Mouse (Mus musculus): Measurements from ENCODE around the gene Vti1a.
A peak's percentile ranks its signal among the peaks of the same experiment; 100 is the strongest.

Vti1a gene

DNA sequence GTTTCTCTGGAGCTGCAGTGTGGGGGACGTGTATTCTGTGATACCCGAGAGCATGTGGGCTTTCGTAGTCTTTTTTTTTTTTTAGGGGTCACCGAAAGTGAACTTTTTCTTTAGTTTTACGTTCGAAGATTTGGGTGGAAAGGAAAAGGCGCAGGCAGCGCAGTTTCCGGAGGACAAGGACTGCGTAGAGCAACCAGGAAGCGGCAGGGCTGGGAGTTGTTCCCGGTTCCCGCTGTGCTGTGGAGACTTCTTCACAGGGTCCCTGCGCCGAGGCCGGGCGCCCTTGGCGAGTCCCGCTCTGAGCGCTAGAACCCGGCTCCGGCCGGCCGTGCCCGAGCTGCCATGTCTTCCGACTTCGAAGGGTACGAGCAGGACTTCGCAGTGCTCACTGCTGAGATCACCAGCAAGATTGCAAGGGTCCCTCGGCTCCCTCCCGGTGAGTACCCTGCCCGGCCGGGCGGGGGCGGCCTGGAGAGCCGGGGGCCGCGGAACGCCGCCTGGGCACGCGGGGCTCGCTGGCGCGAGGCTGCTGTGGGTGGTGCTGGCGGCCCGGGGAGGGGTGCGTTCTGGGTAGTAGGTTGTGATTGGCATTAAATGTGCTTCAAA, at the start of gene Vti1a:
TSS of gene Vti1a (plus strand) at position 187 of the 606 bp plus-strand sequence.
- DNase-seq (ENCODE audit: extremely low read depth, low read depth): peak; percentile 94

DNA sequence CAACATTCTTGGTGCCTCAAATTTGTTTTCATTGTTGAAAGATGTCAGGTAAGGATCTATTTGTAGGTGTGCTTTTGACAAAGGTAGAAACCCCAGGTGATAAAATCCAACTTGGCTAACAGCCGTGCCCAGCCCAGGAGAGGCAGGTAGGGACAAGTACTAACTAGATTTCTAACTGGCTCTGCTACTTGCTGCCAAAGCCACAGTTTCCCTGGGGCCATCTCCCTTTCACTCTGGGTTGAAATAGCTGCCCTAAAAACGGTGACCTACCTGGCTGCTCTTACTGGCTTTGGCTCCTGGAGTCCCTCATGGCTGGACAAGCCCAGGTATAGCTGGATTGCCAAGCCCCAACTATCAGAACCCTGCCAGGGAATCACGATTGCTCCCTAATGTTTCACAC, 49.3 kb upstream of the Vti1a start:
- no peak for DNase-seq (ENCODE audit: extremely low read depth, low read depth)

DNA sequence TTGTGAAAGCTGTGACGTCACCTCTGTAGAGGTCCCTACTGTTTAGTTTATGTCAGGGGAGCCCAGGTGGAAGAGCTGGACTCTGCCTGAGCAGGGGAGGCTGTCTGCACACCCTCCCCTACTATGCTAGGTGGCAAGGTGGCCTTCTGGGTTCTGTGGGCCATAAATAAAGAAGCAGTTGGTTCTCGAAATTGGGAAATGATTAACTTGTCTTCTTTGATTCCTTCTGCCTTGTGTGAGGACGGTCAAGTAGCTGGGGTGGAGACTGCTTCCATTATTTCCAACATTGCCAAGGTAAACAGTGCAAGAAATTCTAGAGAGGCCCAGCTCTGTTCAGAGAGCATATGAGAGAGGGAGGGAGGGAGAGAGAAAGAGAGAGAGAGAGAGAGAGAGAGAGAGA, 47.9 kb upstream of the Vti1a start:
- DNase-seq (ENCODE audit: extremely low read depth, low read depth): no peak

DNA sequence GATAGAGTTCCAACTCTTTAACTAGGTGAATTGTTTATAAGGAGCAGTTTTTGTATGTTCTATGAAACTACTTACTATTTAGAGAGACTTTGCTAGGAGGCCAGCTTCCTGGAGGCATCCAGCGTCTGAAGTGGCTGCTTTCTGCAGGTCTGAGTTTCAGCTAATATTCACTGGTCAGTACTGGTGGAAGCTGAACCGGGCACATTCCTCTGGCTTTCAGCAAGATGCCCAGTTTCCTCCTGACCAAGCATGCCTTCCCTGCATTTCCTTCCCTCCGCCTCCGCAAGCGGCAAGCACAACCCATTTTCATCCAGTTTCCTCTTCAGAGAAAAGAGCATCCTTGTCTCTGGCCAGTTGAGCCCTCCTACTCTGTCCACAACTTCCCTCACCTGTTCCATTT, 47.0 kb upstream of the Vti1a start:
- no peak for DNase-seq (ENCODE audit: extremely low read depth, low read depth)

DNA sequence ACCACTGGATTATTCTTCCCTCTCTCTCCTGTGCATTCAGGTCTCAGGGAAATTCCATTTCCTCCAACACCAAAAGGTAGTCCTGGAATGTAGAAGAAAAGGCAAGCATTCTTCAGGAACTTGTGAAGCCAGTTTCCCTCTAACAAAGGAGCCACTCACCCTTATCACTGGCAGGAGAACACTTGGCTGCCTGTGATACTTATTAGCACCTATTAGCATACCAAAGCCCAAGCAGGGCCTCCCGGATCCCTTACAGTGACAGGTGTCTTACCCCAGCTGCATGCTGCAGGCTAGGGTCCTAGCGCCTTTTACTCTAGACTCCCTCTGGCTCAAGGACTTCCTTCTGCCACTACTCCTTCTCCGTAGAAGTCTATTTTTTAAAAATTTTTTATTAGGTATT, 44.6 kb upstream of the Vti1a start:
- DNase-seq (ENCODE audit: extremely low read depth, low read depth): no peak

DNA sequence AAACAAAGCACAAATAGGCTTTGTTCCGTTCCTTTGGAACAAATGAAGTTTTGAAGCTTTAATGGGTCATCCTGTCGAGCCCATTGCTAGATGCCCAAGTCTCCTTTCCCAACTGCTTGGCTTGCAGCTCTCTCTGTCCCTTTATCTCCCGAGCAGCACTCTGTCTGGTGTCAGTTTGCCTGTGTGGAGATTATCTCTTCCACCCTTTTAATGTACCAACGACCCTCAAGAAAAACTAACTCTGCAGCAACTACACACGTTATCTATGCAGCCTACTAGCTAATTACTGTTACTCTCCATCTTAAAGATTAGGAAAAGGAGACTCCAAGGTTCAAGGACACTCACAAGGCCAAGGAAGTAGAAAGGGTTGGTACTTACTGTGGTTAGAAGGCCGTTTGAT, 42.8 kb upstream of the Vti1a start:
- peak; percentile 43 for DNase-seq (ENCODE audit: extremely low read depth, low read depth)

DNA sequence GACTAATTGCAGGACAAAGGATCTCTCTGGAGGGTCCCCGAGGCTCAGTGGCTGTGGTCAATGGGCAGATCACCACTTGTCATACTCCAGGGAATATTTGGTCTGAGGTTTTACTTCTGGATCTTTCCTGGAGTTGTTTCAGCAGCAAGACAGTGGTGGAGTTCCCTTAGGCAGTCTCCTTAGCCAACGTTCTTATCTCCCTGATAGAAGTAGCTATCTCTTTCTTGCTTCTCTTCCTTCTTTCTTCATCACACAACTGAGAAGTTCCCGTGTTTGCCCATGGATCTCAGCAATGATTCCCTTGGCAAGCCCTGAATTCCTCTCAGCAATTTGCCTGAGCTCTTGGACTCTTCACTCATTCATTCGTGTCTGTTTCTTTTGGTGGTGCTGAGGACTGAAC, 40.0 kb upstream of the Vti1a start:
- DNase-seq (ENCODE audit: extremely low read depth, low read depth): no peak

DNA sequence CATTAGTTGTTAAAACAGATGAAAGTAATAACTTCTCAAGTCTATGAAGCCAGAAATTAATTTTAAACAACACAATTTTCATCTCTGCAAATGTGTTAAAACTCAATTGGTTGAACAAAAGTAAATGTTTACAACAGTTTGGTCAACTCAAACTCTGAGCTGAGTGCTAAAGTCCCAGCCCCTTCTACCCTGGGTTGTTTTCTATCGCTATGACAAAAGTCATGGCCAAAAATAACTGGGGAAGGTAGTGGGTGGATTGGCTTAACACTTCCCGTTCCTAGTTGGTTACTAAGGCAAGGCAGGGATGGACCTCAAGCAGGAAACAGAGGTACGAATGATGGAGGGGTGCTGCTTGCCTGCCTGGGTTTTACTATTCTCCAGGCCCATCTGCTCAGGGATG, 39.3 kb upstream of the Vti1a start:
- no peak for DNase-seq (ENCODE audit: extremely low read depth, low read depth)

DNA sequence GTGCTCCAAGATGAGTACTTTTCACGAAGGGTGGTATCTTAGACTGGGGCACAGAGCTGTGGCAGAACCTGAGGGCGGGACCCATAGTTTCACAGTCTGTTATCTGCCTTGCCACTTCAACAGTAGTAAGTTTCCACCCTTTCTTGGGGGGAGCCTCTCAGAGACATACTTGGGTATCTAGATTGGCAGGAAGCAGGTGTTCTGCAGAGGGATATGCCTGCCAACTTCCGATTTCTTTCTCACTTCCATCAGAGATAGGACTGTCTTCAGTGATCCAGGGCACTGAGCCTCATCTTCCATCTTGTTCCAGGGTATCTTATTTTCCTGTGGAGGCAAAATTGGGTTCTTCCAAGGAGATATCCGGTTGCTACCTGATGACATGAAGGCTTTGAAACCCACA, 32.0 kb upstream of the Vti1a start:
- peak; percentile 98 for DNase-seq (ENCODE audit: extremely low read depth, low read depth)

DNA sequence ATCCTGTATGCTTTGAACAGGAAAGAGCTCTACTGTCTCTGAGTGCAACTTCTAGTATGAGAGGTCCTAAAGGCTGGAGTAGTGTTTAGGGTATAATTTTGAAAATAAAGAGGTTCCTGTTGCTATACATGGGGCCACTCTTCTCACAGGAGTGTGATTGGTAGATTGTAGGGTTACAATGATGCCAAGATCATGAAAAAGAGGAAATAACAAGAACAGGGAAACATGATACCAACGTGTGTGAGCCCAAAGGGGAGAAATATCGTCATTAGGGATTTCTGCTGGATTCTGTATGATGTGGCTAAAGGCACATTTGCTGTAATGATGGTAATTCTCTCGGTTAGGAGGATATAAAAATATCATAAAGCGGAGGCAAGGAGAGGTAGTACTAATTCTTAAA, 30.1 kb upstream of the Vti1a start:
- DNase-seq (ENCODE audit: extremely low read depth, low read depth): peak; percentile 75

DNA sequence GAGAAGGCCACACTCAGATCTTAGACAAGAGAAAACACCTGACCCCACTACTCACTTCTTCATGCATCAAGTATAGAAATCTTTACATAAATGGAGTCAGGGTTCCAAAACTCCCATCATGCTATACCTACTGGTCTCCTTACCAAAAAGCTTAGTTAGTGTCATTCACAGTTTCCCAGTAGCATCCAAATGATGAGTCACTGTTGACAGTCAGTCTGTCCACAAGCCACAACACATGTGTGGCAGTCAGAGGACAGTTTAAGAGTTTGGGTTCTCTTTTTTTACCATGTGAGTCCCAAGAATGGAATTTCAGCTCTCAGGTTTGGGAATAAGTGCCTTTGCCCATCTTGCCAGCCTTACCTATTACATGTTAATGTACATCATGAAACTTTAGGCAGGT, 27.1 kb upstream of the Vti1a start:
- DNase-seq (ENCODE audit: extremely low read depth, low read depth): no peak

DNA sequence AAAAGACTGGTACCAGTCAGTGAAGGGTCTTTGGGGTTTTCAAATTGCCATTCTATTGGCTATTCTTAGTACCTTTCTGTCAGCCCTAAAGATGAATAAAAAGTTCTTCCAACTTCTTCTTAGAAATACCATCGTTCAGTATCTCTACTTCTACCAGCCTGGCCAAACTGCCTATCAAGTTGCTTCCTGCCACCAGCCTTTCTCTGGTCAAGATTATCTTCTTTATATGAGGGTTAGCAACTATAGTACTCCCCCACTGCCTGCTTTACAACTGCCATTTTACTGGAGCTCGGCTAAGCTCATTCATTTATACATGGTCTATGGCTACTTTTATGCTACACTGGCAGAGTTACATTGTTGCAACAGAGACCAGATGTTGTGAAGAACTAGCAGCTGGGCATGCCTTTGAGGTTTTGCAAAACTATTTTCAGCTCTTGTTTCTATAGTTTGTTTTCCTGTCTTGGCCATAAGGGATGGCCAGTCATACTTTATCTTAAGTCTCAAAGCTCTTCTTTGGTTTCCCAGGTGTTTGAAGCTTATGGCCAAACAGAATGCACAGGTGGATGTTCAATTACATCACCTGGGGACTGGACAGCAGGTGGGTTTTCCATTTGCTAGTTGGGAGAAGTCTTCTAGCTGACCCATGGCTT, 25.3 kb upstream of the Vti1a start:
- no peak for DNase-seq (ENCODE audit: extremely low read depth, low read depth)

DNA sequence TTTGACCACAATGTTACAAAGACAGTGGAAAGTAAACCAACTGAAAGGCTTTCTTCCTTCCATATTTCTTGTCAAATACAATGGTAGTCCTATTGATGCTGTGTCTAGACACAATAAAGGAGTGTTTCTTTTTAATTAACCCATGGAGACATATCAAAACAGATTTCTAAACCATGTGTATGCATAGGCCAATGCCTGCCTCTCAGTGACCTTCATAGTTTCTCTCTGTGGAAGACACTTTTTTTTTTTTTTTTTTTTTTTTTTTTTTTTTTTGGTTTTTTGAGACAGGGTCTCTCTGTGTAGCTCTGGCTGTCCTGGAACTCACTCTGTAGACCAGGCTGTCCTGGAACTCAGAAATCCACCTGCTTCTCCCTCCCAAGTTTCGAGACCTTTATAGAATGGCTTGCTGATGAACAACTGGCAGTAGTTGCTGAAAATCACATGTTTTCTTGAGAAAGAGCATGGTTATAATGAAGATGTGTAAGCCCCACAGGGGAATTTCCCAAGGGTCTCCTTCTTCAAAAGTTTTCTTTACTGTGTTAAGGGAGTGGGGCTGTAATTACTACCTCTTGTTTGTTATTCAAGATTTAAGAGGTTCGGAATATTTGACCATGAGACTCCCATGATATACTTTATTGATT, 23.8 kb upstream of the Vti1a start:
- DNase-seq (ENCODE audit: extremely low read depth, low read depth): no peak

DNA sequence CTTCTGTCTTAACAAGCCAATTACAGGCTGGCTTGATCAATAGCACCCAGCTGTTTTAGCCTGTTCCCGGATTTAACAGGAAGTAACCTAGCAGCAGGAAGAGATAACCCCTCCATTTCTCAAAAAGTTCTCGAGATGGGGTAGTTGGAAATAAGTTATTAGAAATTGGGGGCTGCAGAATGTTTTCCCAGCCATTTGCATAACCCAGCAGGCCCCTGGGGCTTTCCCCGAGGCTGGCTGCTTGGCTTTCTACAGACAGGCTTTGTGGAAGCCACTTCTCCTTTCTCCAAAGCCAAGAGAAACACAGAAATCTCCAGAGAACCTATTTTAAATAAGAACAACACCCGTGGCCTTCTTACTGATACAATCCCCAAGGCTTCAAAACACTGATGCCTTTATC, 22.9 kb upstream of the Vti1a start:
- no peak for DNase-seq (ENCODE audit: extremely low read depth, low read depth)

DNA sequence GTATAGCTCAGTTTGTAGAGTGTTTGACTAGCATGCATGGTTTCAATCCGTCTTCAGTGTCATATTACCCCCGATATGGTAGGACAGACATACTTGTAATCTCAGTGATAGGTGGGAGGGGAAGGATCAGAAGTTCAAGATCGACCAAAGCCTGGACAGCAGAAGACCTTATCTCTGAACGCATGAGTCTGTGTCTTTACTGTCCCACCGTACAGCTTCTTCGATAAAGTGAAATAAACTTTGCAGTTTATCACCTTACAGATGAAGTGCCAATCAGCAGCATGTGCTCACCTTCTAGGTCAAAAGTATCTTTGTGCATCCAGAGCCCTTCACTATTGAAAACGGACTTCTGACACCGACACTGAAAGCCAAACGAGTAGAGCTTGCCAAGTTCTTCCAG, 21.0 kb upstream of the Vti1a start:
- no peak for DNase-seq (ENCODE audit: extremely low read depth, low read depth)

DNA sequence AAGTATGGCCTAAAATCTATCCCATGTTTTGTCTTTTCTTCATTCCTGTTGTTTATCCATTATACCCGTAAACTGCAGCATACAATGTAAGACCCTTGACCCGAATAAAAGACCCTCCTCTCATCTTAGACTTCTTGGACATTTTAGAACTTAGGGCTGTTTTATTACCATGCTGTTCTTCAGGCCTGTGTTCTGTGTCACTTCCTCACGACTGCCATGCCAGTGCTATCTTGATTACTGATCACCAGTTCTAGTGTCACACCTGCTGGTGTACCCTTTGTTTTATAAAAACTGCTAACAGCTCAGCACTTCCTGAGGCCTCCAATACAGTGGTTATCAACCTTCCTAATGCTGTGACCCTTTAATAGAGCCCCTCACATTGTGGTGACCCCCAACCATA, 20.5 kb upstream of the Vti1a start:
- DNase-seq (ENCODE audit: extremely low read depth, low read depth): no peak

DNA sequence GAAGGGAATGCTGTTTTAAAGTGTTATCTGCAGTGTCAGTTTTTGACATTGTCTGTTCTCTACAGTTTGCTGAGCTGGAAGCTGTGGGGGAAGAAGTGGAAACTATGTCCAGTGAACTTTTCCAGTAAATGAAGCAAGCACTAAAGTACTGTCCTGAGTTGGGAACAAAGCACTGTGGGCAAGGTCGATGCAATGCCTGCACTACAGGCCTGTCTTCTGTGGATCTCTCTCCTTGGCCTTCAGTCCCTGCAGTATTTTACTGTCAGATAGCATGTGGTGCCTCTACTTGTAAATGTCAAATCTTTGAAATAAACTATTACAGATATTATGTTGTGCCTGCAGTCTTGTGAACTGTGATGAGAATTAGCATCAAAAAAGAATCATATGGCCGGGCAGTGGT, 19.8 kb upstream of the Vti1a start:
- no peak for DNase-seq (ENCODE audit: extremely low read depth, low read depth)

DNA sequence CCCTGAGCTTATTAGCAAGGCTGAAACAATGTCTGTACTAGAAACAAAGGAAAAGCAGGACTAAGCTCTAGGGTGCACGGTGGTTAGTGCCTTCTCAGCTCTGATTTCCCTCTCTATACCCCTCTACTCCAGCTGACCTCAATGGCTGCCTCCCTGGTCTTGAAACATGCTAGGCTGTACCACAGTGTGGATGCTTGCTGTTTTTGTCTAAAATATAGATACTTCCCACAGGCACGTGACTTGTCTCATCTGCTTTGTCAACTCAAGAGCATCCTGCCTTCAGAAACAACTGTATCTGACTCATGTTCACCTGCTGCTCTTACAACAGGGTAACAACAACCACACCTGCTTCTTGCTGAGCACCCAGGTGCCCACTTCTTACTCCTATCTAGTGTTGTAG, 18.6 kb upstream of the Vti1a start:
- DNase-seq (ENCODE audit: extremely low read depth, low read depth): no peak

DNA sequence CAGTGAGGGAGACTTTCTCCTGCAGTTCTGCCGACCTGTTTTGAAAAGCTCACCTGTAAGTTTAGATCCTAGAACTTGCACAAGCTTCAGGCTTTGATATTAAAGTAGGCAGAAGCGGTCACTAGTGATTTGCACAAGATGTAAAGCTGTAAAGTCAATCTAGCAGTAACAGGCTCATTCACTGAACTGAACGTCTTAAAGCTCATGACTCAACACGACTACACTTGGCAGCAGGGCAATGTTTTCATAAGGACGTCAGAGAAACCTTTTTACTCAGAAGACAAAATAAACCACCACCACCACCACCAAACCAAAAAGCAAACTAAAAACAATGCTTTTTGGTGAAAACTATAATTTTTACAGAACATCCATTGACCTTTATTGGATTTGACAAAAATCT, 18.1 kb upstream of the Vti1a start:
- no peak for DNase-seq (ENCODE audit: extremely low read depth, low read depth)

DNA sequence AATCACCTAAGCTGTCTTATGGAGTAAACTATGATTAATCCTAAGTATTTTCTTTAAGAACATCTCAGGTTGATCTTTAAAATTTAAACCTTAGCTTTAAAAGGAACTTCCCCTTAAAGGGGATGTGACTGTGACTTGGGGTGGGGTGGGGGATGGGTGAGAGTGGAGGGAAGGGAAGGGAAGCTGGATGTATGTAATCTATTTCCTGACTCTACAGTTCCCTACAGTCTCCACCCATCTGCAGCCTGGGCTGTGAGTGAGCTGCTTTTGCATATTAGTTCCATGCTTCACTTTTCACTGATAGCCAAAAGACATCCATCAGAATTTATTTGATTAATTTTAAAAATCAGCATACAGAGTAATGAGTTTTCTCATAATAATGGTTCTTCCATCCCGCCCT, 16.7 kb upstream of the Vti1a start:
- DNase-seq (ENCODE audit: extremely low read depth, low read depth): peak; percentile 82

DNA sequence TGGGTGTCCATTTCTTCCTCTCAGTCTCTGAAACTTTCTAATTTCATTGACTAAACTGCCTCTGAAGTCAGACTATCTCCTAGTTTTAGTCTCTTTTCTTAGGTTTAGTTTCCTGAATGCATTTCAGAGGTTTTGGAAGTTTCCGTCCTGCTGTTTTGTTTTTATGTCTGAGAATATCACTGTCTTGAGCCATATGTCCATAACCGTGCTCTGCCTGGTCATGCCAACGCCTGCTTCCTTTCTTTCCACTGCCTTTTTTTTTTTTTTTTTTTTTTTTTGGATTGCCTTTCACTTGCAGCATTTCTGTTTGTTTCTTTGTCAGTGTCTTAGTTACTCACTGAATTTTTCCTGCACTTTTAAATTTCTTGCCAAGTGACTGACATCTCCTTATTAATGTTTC, 15.6 kb upstream of the Vti1a start:
- no peak for DNase-seq (ENCODE audit: extremely low read depth, low read depth)

DNA sequence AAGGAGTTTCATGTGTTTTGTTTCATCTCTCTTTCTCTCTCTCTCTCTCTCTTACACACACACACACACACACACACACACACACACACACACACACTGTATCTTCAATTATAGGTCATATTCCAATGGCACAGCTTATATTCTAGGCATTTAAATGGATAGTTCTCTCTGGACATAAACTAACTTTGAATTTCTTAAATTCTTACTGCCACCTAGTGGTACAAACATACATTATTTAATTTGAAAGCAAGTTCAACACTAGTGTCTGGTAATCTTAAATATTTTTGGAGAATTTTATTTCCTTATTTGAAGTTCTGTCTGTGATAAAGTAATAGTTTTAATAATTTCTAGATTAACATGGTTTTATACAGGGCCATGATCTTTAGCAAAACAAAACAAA, 11.1 kb upstream of the Vti1a start:
- DNase-seq (ENCODE audit: extremely low read depth, low read depth): no peak

DNA sequence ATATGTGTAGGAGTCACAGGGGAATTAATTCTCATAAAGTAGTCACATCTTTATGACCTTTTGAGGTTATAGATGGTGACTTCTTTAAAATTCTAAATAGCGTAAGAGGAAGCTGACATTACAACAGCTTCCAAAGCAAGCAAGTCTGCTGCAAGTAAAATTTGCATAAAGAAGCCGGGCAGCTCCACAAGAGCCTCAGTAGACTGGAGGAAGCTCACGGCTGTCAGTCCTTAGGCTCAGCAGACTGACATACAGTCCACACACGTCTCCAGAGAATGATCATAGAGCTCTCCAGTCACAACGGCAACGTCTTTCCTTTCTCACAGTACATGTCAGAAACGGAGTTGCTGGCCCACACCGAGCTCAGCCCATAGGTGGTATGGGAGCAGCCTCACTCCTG, 4.2 kb upstream of the Vti1a start:
- DNase-seq (ENCODE audit: extremely low read depth, low read depth): no peak

Measured in MEL-GATA-1-ER (cell line).